Mouse (Mus musculus): Measurements from ENCODE around the gene Med15.

The Med15 gene

GRCm38 (mm10) chr16:17649925-17650605 lies 82.6 kb downstream of the Med15 start:
- DNase-seq (ENCODE audit: low read depth, low spot score), result peak; percentile 64

DNA sequence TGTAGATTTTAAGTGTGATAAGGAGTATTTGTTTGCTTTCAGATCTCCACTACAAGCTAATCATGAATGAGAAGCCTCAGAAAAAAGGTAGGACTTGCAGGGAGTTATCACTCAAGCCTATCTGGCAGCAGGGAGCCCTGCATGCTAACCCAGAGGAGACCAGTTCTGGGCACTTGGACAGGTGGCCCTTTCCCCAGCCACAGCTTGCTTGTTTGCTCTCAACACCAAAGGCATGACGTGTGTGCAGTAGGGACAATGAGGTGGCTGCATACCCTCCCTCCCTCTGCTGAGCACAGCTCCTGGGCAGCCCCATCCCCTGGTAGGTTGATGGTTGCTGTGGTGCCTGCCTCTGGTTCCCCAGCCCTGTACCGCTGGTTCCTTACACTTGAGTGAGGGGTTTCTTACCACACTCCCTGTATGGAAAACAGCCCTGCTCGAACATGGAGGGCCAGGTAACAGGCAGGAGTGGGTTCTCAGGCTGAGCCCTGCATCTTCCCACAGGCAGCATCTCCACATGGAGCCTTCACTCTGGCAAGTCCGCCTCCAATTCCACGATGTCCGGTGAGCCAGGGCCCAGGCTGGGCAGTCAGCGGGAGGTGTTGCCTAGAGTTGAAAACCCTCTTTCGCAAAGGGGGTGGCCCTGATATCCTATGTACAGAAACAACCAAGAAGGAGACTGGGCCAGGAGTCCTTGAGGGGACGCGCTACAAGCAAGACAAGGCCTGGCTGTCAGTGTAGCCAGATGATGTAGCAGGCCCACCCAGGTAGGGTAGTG lies 84.9 kb downstream of the Med15 start:
- DNase-seq (ENCODE audit: low read depth, low spot score), result peak; percentile 50

DNA sequence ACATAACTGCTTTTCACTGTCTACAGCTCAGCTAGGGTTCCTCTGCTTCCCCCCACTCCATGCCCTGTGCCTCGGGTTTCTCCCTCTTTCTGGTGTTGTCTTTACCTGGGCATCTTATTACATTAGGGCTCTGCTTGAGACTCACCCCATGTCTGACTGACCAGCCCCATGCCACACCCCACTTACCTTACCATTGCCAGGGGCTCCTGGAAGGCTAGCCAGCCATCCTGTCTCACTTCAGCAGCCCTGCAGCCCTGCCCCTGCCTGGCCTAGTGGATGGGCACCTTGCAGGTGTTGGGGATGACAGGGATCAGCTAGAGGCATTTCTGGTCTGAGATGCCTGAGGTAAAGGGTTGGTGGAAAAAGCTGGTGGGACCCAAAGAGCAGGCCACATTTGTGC lies 85.5 kb downstream of the Med15 start:
- no peak for DNase-seq (ENCODE audit: low read depth, low spot score)

GRCm38 (mm10) chr16:17646310-17647114 lies 86.2 kb downstream of the Med15 start, which contains the start of gene Ccdc74a:
TSS of gene Ccdc74a (plus strand) at chr16:17646470.
- DNase-seq (ENCODE audit: low read depth, low spot score), result peak; percentile 89

DNA sequence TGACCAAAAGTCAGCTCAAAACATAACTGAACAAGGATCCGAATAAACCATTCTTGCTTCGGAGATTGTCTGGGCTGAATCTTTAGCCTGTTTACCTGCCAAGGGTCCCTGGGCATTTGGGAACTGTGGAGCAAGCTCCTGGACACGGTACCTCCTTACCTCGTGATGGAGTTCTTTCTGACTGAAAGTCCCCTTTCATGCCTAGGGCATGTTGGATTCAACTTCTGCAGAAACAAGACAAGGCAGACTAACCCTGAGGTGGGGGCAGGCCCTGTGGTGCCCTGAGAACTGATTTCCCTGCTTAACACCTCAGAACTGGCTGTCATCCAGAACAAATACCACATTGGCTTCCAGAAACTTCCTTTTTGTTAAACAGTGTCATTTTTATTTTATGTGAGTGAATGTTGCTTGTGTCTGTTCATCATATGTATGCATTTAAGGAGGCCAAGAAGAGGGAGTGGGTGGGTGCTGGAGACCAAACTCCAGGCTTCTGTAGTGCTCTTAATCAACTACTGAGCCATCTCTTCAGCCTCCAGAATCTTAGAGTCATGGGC lies 89.2 kb downstream of the Med15 start:
- DNase-seq (ENCODE audit: low read depth, low spot score), result no peak

DNA sequence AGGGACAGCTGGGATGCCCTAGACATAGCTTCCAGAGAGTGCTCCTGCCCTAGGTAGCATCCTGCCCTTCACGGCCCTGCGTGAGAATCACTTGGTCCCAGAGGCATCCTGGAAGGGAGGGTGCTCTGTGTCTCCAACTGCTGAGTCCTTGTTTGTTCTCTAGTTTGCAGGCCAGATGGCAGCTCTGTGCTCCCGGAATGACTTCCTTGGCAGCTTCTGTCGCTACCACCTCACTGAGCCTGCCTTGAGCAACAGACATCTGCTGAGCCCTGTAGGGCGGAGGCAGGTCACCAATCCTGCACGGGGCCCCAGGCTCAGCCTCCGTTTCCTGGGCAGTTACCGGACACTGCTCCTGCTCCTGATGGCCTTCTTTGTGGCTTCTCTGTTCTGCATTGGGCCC lies 90.4 kb downstream of the Med15 start:
- DNase-seq (ENCODE audit: low read depth, low spot score), result peak; percentile 98

GRCm38 (mm10) chr16:17641301-17641700 lies 91.4 kb downstream of the Med15 start:
- DNase-seq (ENCODE audit: low read depth, low spot score), result no peak

DNA sequence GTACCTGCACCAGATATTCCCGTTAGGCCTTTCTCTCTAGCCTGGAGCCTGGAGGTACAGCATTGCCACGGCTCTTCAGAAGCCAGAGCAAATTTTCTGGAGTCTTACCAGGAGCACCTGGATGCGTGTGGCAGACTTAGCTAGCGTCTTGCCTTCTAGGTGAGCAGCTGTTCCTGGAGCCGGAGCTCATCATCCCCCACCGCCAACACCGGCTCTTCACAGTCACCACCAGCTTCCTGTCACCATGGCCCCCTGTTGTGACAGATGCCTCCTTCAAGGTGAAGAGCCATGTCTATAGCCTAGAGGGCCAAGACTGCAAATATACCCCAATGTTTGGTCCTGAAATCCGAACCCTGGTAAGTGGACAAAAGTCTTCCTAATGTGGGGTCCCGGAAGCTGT lies 92.0 kb downstream of the Med15 start:
- DNase-seq (ENCODE audit: low read depth, low spot score), result no peak

- no peak for DNase-seq (ENCODE audit: low read depth, low spot score)
Measured at GRCm38 (mm10) chr16:17639951-17640350, 92.7 kb downstream of the Med15 start.

GRCm38 (mm10) chr16:17639081-17639480 lies 93.6 kb downstream of the Med15 start:
- no peak for DNase-seq (ENCODE audit: low read depth, low spot score)

GRCm38 (mm10) chr16:17638036-17638628 lies 94.6 kb downstream of the Med15 start:
- no peak for DNase-seq (ENCODE audit: low read depth, low spot score)

GRCm38 (mm10) chr16:17637610-17638009 lies 95.1 kb downstream of the Med15 start:
- DNase-seq (ENCODE audit: low read depth, low spot score), result no peak

GRCm38 (mm10) chr16:17636904-17637303 lies 95.8 kb downstream of the Med15 start:
- peak; percentile 58 for DNase-seq (ENCODE audit: low read depth, low spot score)

DNA sequence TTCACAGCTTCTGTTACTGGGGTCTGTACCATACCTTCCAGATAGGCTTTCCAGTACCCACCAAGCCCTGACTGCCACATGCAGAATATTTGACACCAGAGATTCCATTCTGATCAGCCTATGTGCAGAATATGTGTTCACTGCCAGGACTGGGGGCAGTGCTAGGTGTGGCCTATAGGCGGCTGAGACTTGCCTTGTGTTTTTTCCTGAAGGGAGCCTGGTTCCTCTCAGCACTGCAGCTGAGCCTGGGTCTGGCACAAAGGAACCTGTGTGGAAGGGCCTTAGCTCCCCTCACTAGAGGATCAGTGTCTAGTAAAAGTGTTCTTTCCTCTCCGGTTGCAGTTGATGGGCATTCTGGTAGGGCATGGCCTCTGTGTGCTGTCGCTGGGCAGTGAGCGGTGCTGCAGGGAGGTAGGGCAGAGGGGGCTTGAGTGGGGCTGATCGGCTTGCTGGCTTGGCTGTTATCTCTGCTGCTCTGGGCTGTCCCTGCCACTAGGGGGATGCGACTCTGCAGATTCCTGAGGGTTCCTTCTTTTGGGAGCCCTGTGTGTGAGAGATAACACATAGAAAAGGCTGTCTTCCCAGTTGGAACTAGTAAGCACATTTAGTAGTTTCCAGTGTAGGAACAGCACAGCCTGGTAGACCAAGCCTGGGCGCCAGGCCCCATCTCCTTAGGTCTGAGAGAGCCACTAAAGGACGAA lies 99.1 kb downstream of the Med15 start:
- no peak for DNase-seq (ENCODE audit: low read depth, low spot score)

GRCm38 (mm10) chr16:17632580-17632979 lies 100.1 kb downstream of the Med15 start:
- peak; percentile 61 for DNase-seq (ENCODE audit: low read depth, low spot score)

DNA sequence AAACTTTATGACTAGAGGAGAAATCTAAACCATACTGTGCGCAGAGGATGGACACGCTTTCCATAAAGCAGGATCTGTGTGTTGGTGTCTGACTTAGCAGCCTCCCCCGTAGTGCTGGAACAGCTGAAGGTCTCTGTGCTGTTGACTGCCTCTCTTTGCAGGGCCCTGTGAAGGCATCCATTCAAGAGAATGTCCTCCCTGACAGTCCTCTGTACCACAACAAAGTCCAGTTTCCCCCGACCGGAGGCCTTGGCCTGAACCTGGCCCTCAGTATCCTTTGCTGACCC lies 106.5 kb downstream of the Med15 start:
- no peak for DNase-seq (ENCODE audit: low read depth, low spot score)

- peak; percentile 64 for DNase-seq (ENCODE audit: low read depth, low spot score)
Measured at GRCm38 (mm10) chr16:17625488-17626268, 107.0 kb downstream of the Med15 start.

DNA sequence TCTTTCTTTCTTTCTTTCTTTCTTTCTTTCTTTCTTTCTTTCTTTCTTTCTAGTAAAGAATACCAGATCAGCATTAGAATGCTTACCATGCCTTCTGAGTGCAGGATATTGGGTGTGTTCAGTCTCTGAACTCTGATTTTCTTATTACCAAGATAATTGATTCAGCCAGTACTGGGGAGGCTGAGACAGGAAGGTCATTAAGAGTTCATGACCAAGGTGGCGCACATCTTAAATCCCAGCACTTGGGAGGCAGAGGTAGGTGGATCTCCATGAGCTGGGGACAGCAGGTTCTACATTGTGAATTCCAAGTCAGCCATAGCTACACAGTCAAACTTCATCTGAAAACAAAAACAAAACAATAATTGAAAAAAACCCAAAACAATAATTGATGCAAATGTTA lies 110.8 kb downstream of the Med15 start:
- DNase-seq (ENCODE audit: low read depth, low spot score), result no peak

DNA sequence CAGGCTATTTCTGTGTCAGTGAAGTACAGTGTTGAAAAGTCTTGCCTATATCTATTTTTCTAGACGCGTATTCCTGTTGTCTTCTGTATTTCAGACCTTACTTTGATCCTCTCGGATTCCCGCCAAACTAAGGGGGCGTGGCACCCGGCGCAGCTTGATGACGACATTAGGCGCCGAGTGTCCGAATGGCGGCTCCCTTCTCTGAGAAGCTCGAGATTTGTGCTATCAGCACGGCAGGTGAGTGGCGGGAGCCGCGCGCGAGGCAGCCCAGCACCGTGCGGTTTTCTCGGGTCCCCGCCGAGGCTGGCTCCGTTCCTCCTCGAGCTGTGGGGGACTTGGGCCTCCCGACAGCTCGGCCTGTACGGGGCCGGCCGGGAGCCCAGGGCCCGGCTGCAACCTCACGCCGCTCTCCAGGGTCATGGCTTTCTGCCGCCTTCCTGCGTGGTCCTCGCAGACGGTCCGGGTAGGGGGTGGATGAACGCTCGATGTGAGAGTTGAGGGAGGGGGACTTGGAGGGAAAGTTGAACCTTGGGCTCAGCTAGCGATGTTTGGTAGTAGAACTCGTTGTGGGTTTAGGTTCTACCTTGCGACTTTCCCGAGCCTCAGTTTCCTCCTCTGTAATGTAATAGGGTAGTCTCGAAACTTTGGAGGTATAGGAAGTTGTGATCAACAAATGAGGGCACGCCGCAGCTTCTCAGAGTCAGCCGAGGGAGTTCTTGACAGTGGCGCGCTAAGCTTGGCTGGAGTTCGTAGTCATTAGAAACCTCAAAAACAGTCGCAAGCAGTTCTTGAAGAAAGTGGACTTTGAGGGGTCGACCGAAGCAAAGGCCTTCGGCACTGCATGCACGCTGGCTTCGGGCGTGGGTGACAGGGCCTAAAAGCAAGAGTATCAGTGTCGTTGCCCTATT lies 113.2 kb downstream of the Med15 start, which contains the start of gene Smpd4:
TSS of gene Smpd4 (plus strand) at position 157 of the 908 bp plus-strand sequence.
- peak; percentile 84 for DNase-seq (ENCODE audit: low read depth, low spot score)

Data from brain, adult 2 months (tissue).